Mouse (Mus musculus) heart, postnatal 0 days (tissue): Measurements from ENCODE around the gene Sgce. TPM values are rescaled to one million over a fixed set of nuclear protein-coding genes. Genes with fewer than 3 reads are reported as not detected.

Experiments
- ATAC-seq: fragments of 200-750 bp; cut with Nextera tagmentation; 2 replicates; pipeline ENCODE4 v1.8.0; 2017; ENCODE audit warnings: low read depth, moderate number of reproducible peaks, moderate library complexity; ENCODE audit not compliant: insufficient read depth
- DNase-seq: peaks from one replicate; pipeline ENCODE4 v3.0.0-alpha.2; 2016; ENCODE audit warnings: low spot score
- H3K27ac ChIP-seq: fragments of 300-500 bp; sonication (generic); 2 replicates; pipeline ENCODE4 v1.5.1; 2014; ENCODE audit warnings: low read depth, mild to moderate bottlenecking
- H3K27me3 ChIP-seq: fragments of 300-500 bp; sonication (generic); 2 replicates; pipeline ENCODE4 v1.6.1; 2014; ENCODE audit warnings: low read length, mixed read lengths; ENCODE audit not compliant: control insufficient read depth, insufficient read depth
- H3K36me3 ChIP-seq: fragments of 300-500 bp; sonication (generic); replicated peaks from 2 replicates; pipeline ENCODE4 v1.6.1; 2014; ENCODE audit warnings: low read length, mixed read lengths; ENCODE audit not compliant: control insufficient read depth, insufficient read depth
- H3K4me1 ChIP-seq: fragments of 300-500 bp; sonication (generic); 2 replicates; pipeline ENCODE4 v1.6.1; 2014; ENCODE audit warnings: antibody characterized with exemption; ENCODE audit not compliant: control insufficient read depth, insufficient read depth
- H3K4me2 ChIP-seq: fragments of 300-500 bp; sonication (generic); 2 replicates; pipeline ENCODE4 v1.6.1; 2014; ENCODE audit warnings: low read depth, mild to moderate bottlenecking, low read length, moderate library complexity
- H3K4me3 ChIP-seq: fragments of 300-500 bp; sonication (generic); 2 replicates; pipeline ENCODE4 v1.5.1; 2014; ENCODE audit warnings: low read depth, low read length
- H3K9ac ChIP-seq: fragments of 300-500 bp; sonication (generic); replicated peaks from 2 replicates; pipeline ENCODE4 v1.6.1; 2014; ENCODE audit warnings: low read depth, low read length, mixed read lengths
- H3K9me3 ChIP-seq: fragments of 300-500 bp; sonication (generic); replicated peaks from 2 replicates; pipeline ENCODE4 v1.6.1; 2016; ENCODE audit warnings: low read length; ENCODE audit not compliant: control insufficient read depth
- CTCF ChIP-seq: IDR thresholded peaks from 2 replicates; pipeline ENCODE4 v1.5.1; 2016; ENCODE audit warnings: antibody characterized with exemption, control low read depth, low read depth
- EP300 ChIP-seq: IDR thresholded peaks from 2 replicates; pipeline ENCODE4 v1.6.1; 2016; ENCODE audit warnings: antibody characterized with exemption, low read depth
- WGBS: fragments of 180-500 bp; shearing (Covaris S2); extraction: QIAGEN DNeasy Blood & Tissue Kit; methylation state at CpG from one replicate; pipeline ENCODE4 v1.1.7; 2014; 5-methylcytosine and 5-hydroxymethylcytosine counted together
- polyA plus RNA-seq: library from polyadenylated mRNA; unstranded; fragments of >200 nt; fragmentation: Nextera tagmentation; extraction: Ambion mirVana; gene quantifications from 2 replicates; pipeline ENCODE4 v1.2.1, GENCODE M21; 2015
- total RNA-seq: library from RNA; depleted of rRNA; stranded (reverse); fragments of >200 nt; gene quantifications from 2 replicates; pipeline ENCODE4 v1.2.3, GENCODE M21; 2014; ENCODE audit warnings: low replicate concordance

The Sgce gene
- total and polyA plus RNA-seq, 2 experiments from 2014 or later: 31.3 to 53.0 TPM

- Histone ChIP-seq H3K4me2 (no peak overlapping the region), H3K9ac (no peak overlapping the region), H3K27me3 (no peaks in the 10 kb centered on the region), H3K4me3 (no peak overlapping the region), H3K4me1 (peaks cover 20% of the 10 kb centered on the region), H3K36me3 (no peaks in the 10 kb centered on the region), H3K27ac (no peak overlapping the region), H3K9me3 (no peaks in the 10 kb centered on the region)
- TF ChIP-seq EP300 (no peak), CTCF (no peak)
- DNase-seq (no peak), ATAC-seq (no peak)
- WGBS: 73% methylated on average over 9 of the region's 9 CpGs
Measured at GRCm38 (mm10) chr6:4736372-4736771, 10.6 kb downstream of the Sgce start.

- TF ChIP-seq EP300 (no peak), CTCF (no peak)
- Histone ChIP-seq H3K4me3 (no peak overlapping the region), H3K4me1 (peaks cover 8% of the 10 kb centered on the region), H3K27me3 (no peaks in the 10 kb centered on the region), H3K27ac (no peak overlapping the region), H3K9me3 (no peaks in the 10 kb centered on the region), H3K4me2 (no peak overlapping the region), H3K9ac (no peak overlapping the region), H3K36me3 (no peaks in the 10 kb centered on the region)
- WGBS: 44% methylated on average over 8 of the region's 8 CpGs
- ATAC-seq (no peak), DNase-seq (peak; percentile 48)
Measured at GRCm38 (mm10) chr6:4733208-4733607, 13.8 kb downstream of the Sgce start.

- TF ChIP-seq CTCF: no peak
- no peak for TF ChIP-seq EP300
- ATAC-seq (no peak), DNase-seq (no peak)
- Histone ChIP-seq H3K27ac (no peak overlapping the region), H3K4me3 (no peak overlapping the region), H3K36me3 (no peaks in the 10 kb centered on the region), H3K9ac (no peak overlapping the region), H3K27me3 (no peaks in the 10 kb centered on the region), H3K4me1 (0 out of 2 replicates have a peak, but pooled peaks cover 4% of the 10 kb centered on the region), H3K4me2 (no peak overlapping the region), H3K9me3 (no peaks in the 10 kb centered on the region)
- 48% methylated on average over 8 of the region's 8 CpGs for WGBS
Measured at GRCm38 (mm10) chr6:4731675-4732074, 15.3 kb downstream of the Sgce start.

- ATAC-seq (no peak), DNase-seq (no peak)
- no peak overlapping the region for H3K27ac ChIP-seq
- H3K4me3 ChIP-seq: no peak overlapping the region
- H3K9me3 ChIP-seq: no peaks in the 10 kb centered on the region
- TF ChIP-seq CTCF (no peak), EP300 (no peak)
- H3K27me3 ChIP-seq: no peaks in the 10 kb centered on the region
- no peaks in the 10 kb centered on the region for H3K36me3 ChIP-seq
- H3K9ac ChIP-seq: no peak overlapping the region
- 0 out of 2 replicates have a peak, but pooled peaks cover 4% of the 10 kb centered on the region for H3K4me1 ChIP-seq
- WGBS: 91% methylated on average over 2 of the region's 2 CpGs
- H3K4me2 ChIP-seq: no peak overlapping the region
Measured at GRCm38 (mm10) chr6:4728305-4728704, 18.7 kb downstream of the Sgce start.

GRCm38 (mm10) chr6:4723998-4724757 lies 22.8 kb downstream of the Sgce start:
- H3K36me3 ChIP-seq: no peaks in the 10 kb centered on the region
- no peak overlapping the region for H3K4me3 ChIP-seq
- no peak overlapping the region for H3K4me2 ChIP-seq
- ATAC-seq (no peak), DNase-seq (no peak)
- H3K27ac ChIP-seq: no peak overlapping the region
- H3K4me1 ChIP-seq: no peaks in the 10 kb centered on the region
- no peak overlapping the region for H3K9ac ChIP-seq
- WGBS: 88% methylated on average over 15 of the region's 15 CpGs
- no peaks in the 10 kb centered on the region for H3K27me3 ChIP-seq
- TF ChIP-seq EP300 (no peak), CTCF (no peak)
- no peaks in the 10 kb centered on the region for H3K9me3 ChIP-seq

- ATAC-seq (no peak), DNase-seq (no peak)
- no peak overlapping the region for H3K4me3 ChIP-seq
- no peak for TF ChIP-seq CTCF
- TF ChIP-seq EP300: no peak
- H3K9me3 ChIP-seq: no peaks in the 10 kb centered on the region
- H3K4me2 ChIP-seq: no peak overlapping the region
- no peaks in the 10 kb centered on the region for H3K36me3 ChIP-seq
- no peaks in the 10 kb centered on the region for H3K27me3 ChIP-seq
- no peaks in the 10 kb centered on the region for H3K4me1 ChIP-seq
- no peak overlapping the region for H3K9ac ChIP-seq
- 87% methylated on average over 13 of the region's 13 CpGs for WGBS
- no peak overlapping the region for H3K27ac ChIP-seq
Measured at GRCm38 (mm10) chr6:4722739-4723138, 24.3 kb downstream of the Sgce start.
